Mouse (Mus musculus) heart, embryonic 11.5 days (tissue): ENCODE measurements around the gene Apon. TPM values are rescaled to one million over a fixed set of nuclear protein-coding genes. Genes with fewer than 3 reads are reported as not detected.
"Not testable (repeated sequence)": the region's sequence is repeated elsewhere in the genome, so short reads cannot be mapped to it uniquely, and the experiment has no call there.

Source experiments
- ATAC-seq: fragments of 200-750 bp; cut with Nextera tagmentation; replicated peaks from 2 replicates; pipeline ENCODE4 v1.8.0; 2017; ENCODE audit warnings: moderate library complexity; ENCODE audit not compliant: insufficient number of reproducible peaks, low FRiP score, low TSS enrichment
- H3K27ac ChIP-seq: fragments of 300-500 bp; sonication (generic); 2 replicates; pipeline ENCODE4 v1.5.1; 2014; ENCODE audit warnings: mild to moderate bottlenecking, low read depth, low read length
- H3K27me3 ChIP-seq: fragments of 300-500 bp; sonication (generic); 2 replicates; pipeline ENCODE4 v1.6.1; 2014; ENCODE audit warnings: mild to moderate bottlenecking, low read length, mixed read lengths; ENCODE audit not compliant: control insufficient read depth, insufficient read depth
- H3K36me3 ChIP-seq: fragments of 300-500 bp; sonication (generic); 2 replicates; pipeline ENCODE4 v1.6.1; 2014; ENCODE audit warnings: mild to moderate bottlenecking, low read length, moderate library complexity, mixed read lengths; ENCODE audit not compliant: control insufficient read depth, insufficient read depth
- H3K4me1 ChIP-seq: fragments of 300-500 bp; sonication (generic); 2 replicates; pipeline ENCODE4 v1.6.1; 2014; ENCODE audit warnings: low read length; ENCODE audit not compliant: control insufficient read depth, insufficient read depth
- H3K4me2 ChIP-seq: fragments of 300-500 bp; sonication (generic); 2 replicates; pipeline ENCODE4 v1.6.1; 2014; ENCODE audit warnings: mild to moderate bottlenecking, moderate library complexity
- H3K4me3 ChIP-seq: fragments of 300-500 bp; sonication (generic); 2 replicates; pipeline ENCODE4 v1.5.1; 2014; ENCODE audit warnings: low read depth, low read length
- H3K9ac ChIP-seq: fragments of 300-500 bp; sonication (generic); 2 replicates; pipeline ENCODE4 v1.6.1; 2014; ENCODE audit warnings: mild to moderate bottlenecking, low read depth, low read length, moderate library complexity
- H3K9me3 ChIP-seq: fragments of 300-500 bp; sonication (generic); replicated peaks from 2 replicates; pipeline ENCODE4 v1.6.1; 2016; ENCODE audit warnings: low read length; ENCODE audit not compliant: control insufficient read depth
- WGBS: fragments of 180-500 bp; shearing (Covaris S2); extraction: QIAGEN DNeasy Blood & Tissue Kit; methylation state at CpG from one replicate; pipeline ENCODE4 v1.1.7; 2014; ENCODE audit not compliant: insufficient replicate concordance; 5-methylcytosine and 5-hydroxymethylcytosine counted together
- polyA plus RNA-seq: library from polyadenylated mRNA; unstranded; fragments of >200 nt; fragmentation: Nextera tagmentation; extraction: Ambion mirVana; gene quantifications from 2 replicates; pipeline ENCODE4 v1.2.1, GENCODE M21; 2014

The Apon gene
- polyA plus RNA-seq, 1 experiment from 2014 or later, result 0.24 TPM

- H3K36me3 ChIP-seq, result no peaks in the 10 kb centered on the region
- peak; percentile 36; the same call in 1 of the 2 replicates for ATAC-seq
- no peaks in the 10 kb centered on the region for H3K9me3 ChIP-seq
- H3K9ac ChIP-seq, result peak overlapping the region; percentile 66
- H3K27ac ChIP-seq, result no peak overlapping the region
- 2% methylated on average over 18 of the region's 18 CpGs for WGBS
- peaks cover 6% of the 10 kb centered on the region; the same call in 1 of the 2 replicates for H3K27me3 ChIP-seq
- H3K4me2 ChIP-seq, result peak overlapping the region; percentile 65
- H3K4me1 ChIP-seq, result peaks cover 9% of the 10 kb centered on the region; the same call in 1 of the 2 replicates
- H3K4me3 ChIP-seq, result peak overlapping the region; percentile 33
Measured at GRCm38 (mm10) chr10:128212871-128213323, 41.0 kb upstream of the Apon start.

GRCm38 (mm10) chr10:128214112-128214511 lies 39.8 kb upstream of the Apon start:
- not testable (repeated sequence) for H3K36me3 ChIP-seq, H3K4me3 ChIP-seq, H3K4me1 ChIP-seq, H3K4me2 ChIP-seq, H3K9me3 ChIP-seq, H3K27me3 ChIP-seq, H3K27ac ChIP-seq, ATAC-seq, H3K9ac ChIP-seq
- 84% methylated on average over 4 of the region's 4 CpGs for WGBS

GRCm38 (mm10) chr10:128214981-128215380 lies 38.9 kb upstream of the Apon start:
- Histone ChIP-seq H3K36me3 (no peaks in the 10 kb centered on the region), H3K9ac (no peak overlapping the region), H3K27ac (no peak overlapping the region), H3K4me3 (no peak overlapping the region), H3K27me3 (peaks cover 6% of the 10 kb centered on the region; the same call in 1 of the 2 replicates), H3K9me3 (no peaks in the 10 kb centered on the region), H3K4me1 (peaks cover 9% of the 10 kb centered on the region; the same call in 1 of the 2 replicates), H3K4me2 (no peak overlapping the region)
- no peak for ATAC-seq
- 80% methylated on average over 5 of the region's 5 CpGs for WGBS

- 91% methylated on average over 18 of the region's 18 CpGs for WGBS
- Histone ChIP-seq H3K27ac (no peak overlapping the region), H3K36me3 (no peaks in the 10 kb centered on the region), H3K9ac (no peak overlapping the region), H3K4me3 (no peak overlapping the region), H3K4me1 (no peaks in the 10 kb centered on the region), H3K4me2 (no peak overlapping the region), H3K27me3 (peaks cover 2% of the 10 kb centered on the region; the same call in 1 of the 2 replicates), H3K9me3 (no peaks in the 10 kb centered on the region)
- no peak for ATAC-seq
Measured at GRCm38 (mm10) chr10:128218387-128219117, 35.3 kb upstream of the Apon start.

DNA sequence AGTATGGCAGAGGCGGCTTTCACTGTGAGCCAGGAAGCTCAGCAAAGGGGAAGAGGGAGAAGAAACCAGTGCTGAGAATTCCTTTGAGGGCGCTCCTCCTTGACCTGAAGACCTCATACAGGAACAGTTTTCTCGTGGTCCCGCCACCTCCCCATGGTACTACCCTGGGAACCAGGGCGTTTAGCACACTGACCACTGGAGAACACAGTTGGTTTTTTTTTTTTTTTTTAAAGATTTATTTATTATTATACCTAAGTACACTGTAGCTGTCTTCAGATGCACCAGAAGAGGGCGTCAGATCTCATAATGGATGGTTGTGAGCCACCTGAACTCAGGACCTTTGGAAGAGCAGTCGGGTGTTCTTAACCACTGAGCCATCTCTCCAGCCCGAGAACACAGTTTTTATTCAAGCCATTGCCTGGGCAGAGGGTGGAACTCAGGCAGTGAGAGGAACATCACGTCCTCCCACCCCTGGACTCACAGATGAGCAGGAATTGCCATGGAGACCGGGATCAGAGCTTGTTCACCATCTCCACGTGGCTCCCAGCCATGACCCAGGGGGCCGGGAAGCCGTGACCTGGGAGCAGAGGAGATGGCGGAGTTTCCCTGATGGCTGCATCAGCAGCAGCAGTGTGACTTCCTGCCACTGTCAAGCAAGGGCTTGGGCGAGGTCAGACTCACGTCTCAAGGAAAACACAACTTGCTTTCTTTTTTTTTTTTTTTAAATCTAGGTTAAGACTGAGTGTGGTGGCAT lies 32.2 kb upstream of the Apon start:
- Histone ChIP-seq H3K4me1 (peaks cover 4% of the 10 kb centered on the region; the same call in 1 of the 2 replicates), H3K36me3 (no peaks in the 10 kb centered on the region), H3K27me3 (no peaks in the 10 kb centered on the region), H3K9me3 (no peaks in the 10 kb centered on the region), H3K4me2 (no peak overlapping the region), H3K4me3 (no peak overlapping the region), H3K27ac (no peak overlapping the region), H3K9ac (no peak overlapping the region)
- ATAC-seq, result no peak
- WGBS, result 57% methylated on average over 16 of the region's 16 CpGs

- no peaks in the 10 kb centered on the region for H3K36me3 ChIP-seq
- peaks cover 4% of the 10 kb centered on the region; the same call in 1 of the 2 replicates for H3K4me1 ChIP-seq
- no peak overlapping the region for H3K27ac ChIP-seq
- no peak overlapping the region for H3K4me2 ChIP-seq
- 42% methylated on average over 5 of the region's 5 CpGs for WGBS
- H3K27me3 ChIP-seq, result no peaks in the 10 kb centered on the region
- H3K9me3 ChIP-seq, result no peaks in the 10 kb centered on the region
- no peak overlapping the region for H3K4me3 ChIP-seq
- ATAC-seq, result no peak
- no peak overlapping the region for H3K9ac ChIP-seq
Measured at GRCm38 (mm10) chr10:128225064-128225463, 28.8 kb upstream of the Apon start.

- H3K36me3 ChIP-seq, result no peaks in the 10 kb centered on the region
- no peak within 1 kb of the TSS for H3K9ac ChIP-seq
- ATAC-seq, result no peak
- no peaks in the 10 kb centered on the region for H3K27me3 ChIP-seq
- H3K9me3 ChIP-seq, result no peaks in the 10 kb centered on the region
- peaks cover 4% of the 10 kb centered on the region; the same call in 1 of the 2 replicates for H3K4me1 ChIP-seq
- no peak within 1 kb of the TSS for H3K4me2 ChIP-seq
- no peak within 1 kb of the TSS for H3K27ac ChIP-seq
- WGBS, result 51% methylated on average over 4 of the region's 4 CpGs
- no peak within 1 kb of the TSS for H3K4me3 ChIP-seq
Measured at GRCm38 (mm10) chr10:128225538-128225937, 28.4 kb upstream of the Apon start, which contains the start of gene Mip. Mip (plus strand) TSS chr10:128225838.

DNA sequence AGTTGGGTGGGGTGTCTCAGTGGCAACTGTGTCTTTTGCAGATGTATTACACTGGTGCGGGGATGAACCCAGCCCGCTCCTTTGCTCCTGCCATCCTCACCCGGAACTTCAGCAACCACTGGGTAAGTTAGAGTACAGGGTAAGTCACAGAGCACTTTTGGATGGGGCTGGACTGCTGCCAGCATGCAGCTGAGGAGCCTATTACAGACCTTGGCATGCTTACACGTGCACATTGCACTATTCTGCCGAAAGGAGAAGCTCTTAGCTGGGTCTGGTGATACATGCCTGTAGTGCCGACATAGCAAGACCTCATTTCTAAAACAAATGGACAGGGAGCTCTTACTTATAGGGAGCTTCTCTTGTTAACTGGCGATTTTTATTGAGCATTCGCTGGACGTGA lies 26.3 kb upstream of the Apon start:
- WGBS, result 75% methylated on average over 9 of the region's 9 CpGs
- no peak overlapping the region for H3K4me2 ChIP-seq
- no peak overlapping the region for H3K4me3 ChIP-seq
- no peaks in the 10 kb centered on the region for H3K36me3 ChIP-seq
- H3K27ac ChIP-seq, result no peak overlapping the region
- no peaks in the 10 kb centered on the region for H3K27me3 ChIP-seq
- no peak overlapping the region for H3K9ac ChIP-seq
- ATAC-seq, result no peak
- no peaks in the 10 kb centered on the region for H3K9me3 ChIP-seq
- peaks cover 10% of the 10 kb centered on the region; the same call in 1 of the 2 replicates for H3K4me1 ChIP-seq
